Mouse (Mus musculus): Measurements from ENCODE around the gene Cyp2j9.
"Not testable (repeated sequence)": the region's sequence is repeated elsewhere in the genome, so short reads cannot be mapped to it uniquely, and the experiment has no call there.

The Cyp2j9 gene

GRCm38 (mm10) chr4:96590911-96591790 lies at the start of gene Cyp2j9:
Cyp2j9 (minus strand) TSS chr4:96591578.
- DNase-seq: peak; percentile 59

DNA sequence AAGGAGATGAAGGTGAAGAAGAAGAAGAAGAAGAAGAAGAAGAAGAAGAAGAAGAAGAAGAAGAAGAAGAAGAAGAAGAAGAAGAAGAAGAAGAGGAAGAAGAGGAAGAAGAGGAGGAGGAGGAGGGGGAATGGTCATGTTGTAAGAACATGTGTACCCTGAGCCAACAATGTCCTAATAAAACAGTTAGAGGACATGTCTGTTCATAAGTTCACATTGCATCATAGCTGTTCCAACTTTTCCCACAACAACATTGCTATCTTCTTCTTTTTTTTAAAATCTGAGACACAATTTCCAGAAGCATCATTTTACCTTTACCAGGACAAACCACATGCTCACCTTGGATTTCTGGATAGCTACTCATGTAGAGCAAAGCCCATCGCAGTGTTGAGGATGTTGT lies 44.1 kb upstream of the Cyp2j9 start:
- no peak for DNase-seq

DNA sequence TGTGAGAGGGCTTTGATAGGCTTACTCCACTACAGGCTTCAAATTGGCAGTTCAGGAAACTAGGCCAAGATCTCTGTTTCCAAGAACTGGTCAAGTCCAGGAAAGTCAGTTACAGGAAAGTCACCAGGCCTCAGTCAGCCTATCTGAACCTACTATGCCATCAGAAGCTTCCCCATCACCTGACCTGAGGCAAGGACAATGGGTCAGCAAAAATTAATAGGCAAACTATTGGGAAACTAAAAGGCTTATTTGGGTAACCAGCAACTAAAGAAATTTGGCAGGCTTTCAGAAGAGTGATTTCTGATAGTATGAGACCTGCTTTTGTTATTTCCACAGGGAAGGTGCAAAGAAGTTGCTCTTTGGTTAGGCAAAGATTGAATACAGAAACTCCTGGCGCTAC lies 31.1 kb upstream of the Cyp2j9 start:
- peak; percentile 26 for DNase-seq

- peak; percentile 54 for DNase-seq
These were observed 393 bp upstream of the Cyp2j9 start for GRCm38 (mm10) chr4:96591791-96592150.

- DNase-seq: no peak
These were observed 9.8 kb downstream of the Cyp2j9 start for GRCm38 (mm10) chr4:96581425-96582088.

GRCm38 (mm10) chr4:96580351-96580750 lies 11.0 kb downstream of the Cyp2j9 start:
- not testable (repeated sequence) for DNase-seq

DNA sequence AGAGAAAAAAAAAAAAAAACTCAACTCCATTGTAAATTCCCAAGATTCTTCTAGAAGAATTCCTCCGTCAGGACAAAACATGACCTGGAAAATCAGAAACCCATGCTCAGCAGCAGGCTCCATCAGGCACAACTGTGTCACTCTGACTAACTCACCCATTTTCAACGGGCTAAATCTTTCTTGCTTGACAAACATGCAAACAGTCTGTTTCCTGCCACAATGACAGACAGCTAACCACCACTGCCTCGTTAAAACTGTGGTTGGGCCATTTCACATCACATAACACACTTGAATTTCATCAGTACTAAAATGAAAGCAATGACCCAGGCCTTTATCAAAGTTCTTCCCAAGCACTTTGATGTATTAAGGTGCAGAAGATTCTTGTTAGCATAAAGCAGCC lies 21.9 kb downstream of the Cyp2j9 start:
- DNase-seq: no peak

DNA sequence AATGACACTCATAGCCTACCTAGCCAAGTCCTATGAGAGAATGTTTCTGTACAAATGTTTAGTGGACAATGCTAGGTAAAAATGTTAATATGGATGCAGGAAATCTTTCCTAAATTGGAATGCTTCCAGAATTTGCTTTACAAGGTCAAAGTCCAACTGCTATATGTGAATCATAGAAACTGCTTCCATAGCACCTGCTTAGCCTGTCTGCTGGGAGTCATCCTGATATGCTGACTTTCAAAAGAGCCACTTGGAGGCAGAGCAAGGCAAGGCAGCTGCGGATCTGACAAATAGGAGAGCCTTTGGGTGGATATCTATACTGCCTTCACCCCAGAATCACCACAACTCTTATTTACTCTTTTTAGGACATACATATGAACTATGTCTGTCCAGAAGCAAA lies 23.4 kb downstream of the Cyp2j9 start:
- DNase-seq: no peak

GRCm38 (mm10) chr4:96565808-96566207 lies 25.6 kb downstream of the Cyp2j9 start:
- DNase-seq: no peak

- DNase-seq: no peak
These were observed 30.9 kb downstream of the Cyp2j9 start for GRCm38 (mm10) chr4:96560464-96560863.

- no peak for DNase-seq
These were observed 31.6 kb downstream of the Cyp2j9 start for GRCm38 (mm10) chr4:96559781-96560180.

DNA sequence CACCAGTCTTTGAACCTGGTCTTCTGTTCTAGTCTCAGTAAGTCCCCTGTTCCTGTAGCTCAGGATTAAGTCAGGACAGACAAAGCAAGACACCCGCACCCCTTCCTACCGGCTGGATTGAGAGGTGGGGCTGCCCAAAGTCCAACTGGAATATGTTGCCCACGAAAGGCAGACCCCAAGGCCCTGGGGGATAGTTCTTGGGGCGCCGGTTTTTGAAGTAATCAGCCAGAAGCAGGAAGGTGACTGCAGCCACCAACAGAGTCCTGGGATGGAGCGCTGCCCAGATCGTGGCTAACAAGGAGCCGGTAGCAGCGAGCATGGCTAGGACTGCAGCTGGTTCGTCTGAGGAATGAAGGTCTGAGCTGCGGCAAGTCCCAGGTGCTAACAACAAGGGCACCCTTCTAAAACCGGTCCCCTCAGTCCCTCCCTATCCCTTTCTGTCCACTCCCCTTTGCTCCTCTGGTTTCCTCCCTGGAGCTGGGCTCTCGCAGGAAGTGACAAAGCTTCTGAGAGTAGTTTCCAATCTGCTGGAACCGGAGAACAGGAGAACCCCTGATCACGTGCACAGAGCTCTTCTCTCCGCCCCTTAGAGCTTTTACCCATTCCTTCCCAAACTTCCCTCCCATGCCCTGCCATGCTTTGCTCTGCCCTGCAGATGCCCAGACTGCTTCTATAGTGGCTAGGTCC lies 38.1 kb downstream of the Cyp2j9 start, which contains the start of gene Cyp2j6:
Gene Cyp2j6, minus strand, starts transcription at position 529 of the 687 bp plus-strand sequence.
- peak; percentile 53 for DNase-seq

GRCm38 (mm10) chr4:96551619-96552018 lies 39.8 kb downstream of the Cyp2j9 start:
- DNase-seq: no peak

- no peak for DNase-seq
These were observed 45.4 kb downstream of the Cyp2j9 start for GRCm38 (mm10) chr4:96545976-96546375.

GRCm38 (mm10) chr4:96525772-96526171 lies 65.6 kb downstream of the Cyp2j9 start:
- peak; percentile 49 for DNase-seq

- DNase-seq: peak; percentile 14
These were observed 69.1 kb downstream of the Cyp2j9 start for GRCm38 (mm10) chr4:96522256-96522655.

Data from kidney, adult 9 months (tissue).